Mouse (Mus musculus) liver, embryonic 13.5 days (tissue): ENCODE measurements around the gene Amigo1. TPM values are rescaled to one million over a fixed set of nuclear protein-coding genes. Genes with fewer than 3 reads are reported as not detected.
A peak's percentile ranks its signal among the peaks of the same experiment; 100 is the strongest.

Experiments used
- ATAC-seq: fragments of 200-750 bp; cut with Nextera tagmentation; 2 replicates; pipeline ENCODE4 v1.8.0; 2017; ENCODE audit warnings: low read depth, mild to moderate bottlenecking, moderate number of reproducible peaks, moderate library complexity
- DNase-seq: peaks from one replicate; pipeline ENCODE4 v3.0.0; 2022
- H3K27ac ChIP-seq: fragments of 300-500 bp; sonication (generic); 2 replicates; pipeline ENCODE4 v1.5.1; 2015; ENCODE audit warnings: moderate library complexity, mild to moderate bottlenecking, inconsistent platforms
- H3K27me3 ChIP-seq: fragments of 300-500 bp; sonication (generic); 2 replicates; pipeline ENCODE4 v1.6.1; 2015; ENCODE audit warnings: mild to moderate bottlenecking, inconsistent platforms
- H3K36me3 ChIP-seq: fragments of 300-500 bp; sonication (generic); 2 replicates; pipeline ENCODE4 v1.6.1; 2015; ENCODE audit warnings: mild to moderate bottlenecking, inconsistent platforms
- H3K4me1 ChIP-seq: fragments of 300-500 bp; sonication (generic); replicated peaks from 2 replicates; pipeline ENCODE4 v1.6.1; 2015; ENCODE audit warnings: inconsistent platforms
- H3K4me2 ChIP-seq: fragments of 300-500 bp; sonication (generic); 2 replicates; pipeline ENCODE4 v1.6.1; 2015; ENCODE audit warnings: inconsistent platforms, mild to moderate bottlenecking, moderate library complexity
- H3K4me3 ChIP-seq: fragments of 300-500 bp; sonication (generic); replicated peaks from 2 replicates; pipeline ENCODE4 v1.5.1; 2015; ENCODE audit warnings: mild to moderate bottlenecking, inconsistent platforms
- H3K9ac ChIP-seq: fragments of 300-500 bp; sonication (generic); 2 replicates; pipeline ENCODE4 v1.6.1; 2015; ENCODE audit warnings: mild to moderate bottlenecking, inconsistent platforms
- H3K9me3 ChIP-seq: fragments of 300-500 bp; sonication (generic); replicated peaks from 2 replicates; pipeline ENCODE4 v1.6.1; 2016; ENCODE audit warnings: inconsistent platforms
- WGBS: fragments of 180-500 bp; shearing (Covaris S2); methylation state at CpG from one replicate; pipeline ENCODE4 v1.1.7; 2015; ENCODE audit not compliant: insufficient replicate concordance; 5-methylcytosine and 5-hydroxymethylcytosine counted together
- polyA plus RNA-seq: library from polyadenylated mRNA; unstranded; fragments of >200 nt; fragmentation: Nextera tagmentation; extraction: Ambion mirVana; gene quantifications from 2 replicates; pipeline ENCODE4 v1.2.1, GENCODE M21; 2015

Gene Amigo1
- polyA plus RNA-seq, 1 experiment from 2014 or later, result 0.51 TPM

GRCm38 (mm10) chr3:108203212-108203611 is 17.1 kb downstream of the Amigo1 start:
- DNase-seq, result no peak
- Histone ChIP-seq H3K27ac (no peak overlapping the region), H3K27me3 (no peaks in the 10 kb centered on the region), H3K4me2 (no peak overlapping the region), H3K9me3 (no peaks in the 10 kb centered on the region), H3K36me3 (peaks cover 41% of the 10 kb centered on the region), H3K4me1 (peaks cover 47% of the 10 kb centered on the region), H3K4me3 (no peak overlapping the region), H3K9ac (peak overlapping the region; percentile 10; the same call in 1 of the 2 replicates)
- WGBS, result 88% methylated on average over 13 of the region's 13 CpGs
- no peak for ATAC-seq

- WGBS, result 75% methylated on average over 11 of the region's 11 CpGs
- Histone ChIP-seq H3K4me1 (peaks cover 48% of the 10 kb centered on the region), H3K4me3 (no peak overlapping the region), H3K27me3 (no peaks in the 10 kb centered on the region), H3K9ac (no peak overlapping the region), H3K27ac (no peak overlapping the region), H3K9me3 (no peaks in the 10 kb centered on the region), H3K36me3 (peaks cover 36% of the 10 kb centered on the region), H3K4me2 (no peak overlapping the region)
- DNase-seq (peak; percentile 67), ATAC-seq (no peak)
These were observed 17.6 kb downstream of the Amigo1 start for GRCm38 (mm10) chr3:108203621-108204325.

GRCm38 (mm10) chr3:108204470-108204869 is 18.3 kb downstream of the Amigo1 start:
- 74% methylated on average over 11 of the region's 11 CpGs for WGBS
- H3K27ac ChIP-seq, result no peak overlapping the region
- no peaks in the 10 kb centered on the region for H3K27me3 ChIP-seq
- H3K9ac ChIP-seq, result no peak overlapping the region
- peaks cover 48% of the 10 kb centered on the region for H3K4me1 ChIP-seq
- H3K4me3 ChIP-seq, result no peak overlapping the region
- DNase-seq, result no peak
- no peak for ATAC-seq
- no peak overlapping the region for H3K4me2 ChIP-seq
- no peaks in the 10 kb centered on the region for H3K9me3 ChIP-seq
- peaks cover 36% of the 10 kb centered on the region for H3K36me3 ChIP-seq

- H3K9me3 ChIP-seq, result no peaks in the 10 kb centered on the region
- H3K36me3 ChIP-seq, result peaks cover 36% of the 10 kb centered on the region
- no peak for ATAC-seq
- peaks cover 45% of the 10 kb centered on the region for H3K4me1 ChIP-seq
- H3K27ac ChIP-seq, result no peak overlapping the region
- no peak overlapping the region for H3K4me2 ChIP-seq
- no peaks in the 10 kb centered on the region for H3K27me3 ChIP-seq
- no peak overlapping the region for H3K4me3 ChIP-seq
- H3K9ac ChIP-seq, result no peak overlapping the region
- no peak for DNase-seq
- WGBS, result 78% methylated on average over 8 of the region's 8 CpGs
These were observed 19.5 kb downstream of the Amigo1 start for GRCm38 (mm10) chr3:108205601-108206000.

- DNase-seq, result no peak
These were observed 20.7 kb downstream of the Amigo1 start for GRCm38 (mm10) chr3:108206731-108207375.

GRCm38 (mm10) chr3:108209001-108209400 is 22.9 kb downstream of the Amigo1 start:
- Histone ChIP-seq H3K4me3 (peak overlapping the region; percentile 76), H3K27me3 (peaks cover 15% of the 10 kb centered on the region), H3K9ac (no peak overlapping the region), H3K36me3 (peaks cover 23% of the 10 kb centered on the region), H3K4me1 (peaks cover 40% of the 10 kb centered on the region), H3K4me2 (peak overlapping the region; percentile 97), H3K9me3 (no peaks in the 10 kb centered on the region), H3K27ac (no peak overlapping the region)
- no peak for DNase-seq
- WGBS, result 76% methylated on average over 3 of the region's 3 CpGs
- ATAC-seq, result no peak

More at GRCm38 (mm10) chr3:108206731-108207375, 20.7 kb downstream of the Amigo1 start:
- H3K4me3 ChIP-seq, result no peak overlapping the region
- no peak overlapping the region for H3K27ac ChIP-seq
- H3K9ac ChIP-seq, result no peak overlapping the region
- WGBS, result 86% methylated on average over 15 of the region's 15 CpGs
- no peaks in the 10 kb centered on the region for H3K9me3 ChIP-seq
- H3K27me3 ChIP-seq, result peaks cover 4% of the 10 kb centered on the region; the same call in 1 of the 2 replicates
- ATAC-seq, result no peak
- H3K36me3 ChIP-seq, result peaks cover 36% of the 10 kb centered on the region
- peaks cover 44% of the 10 kb centered on the region for H3K4me1 ChIP-seq
- no peak overlapping the region for H3K4me2 ChIP-seq

GRCm38 (mm10) chr3:108209536-108209935 is 23.4 kb downstream of the Amigo1 start:
- Histone ChIP-seq H3K4me3 (peak overlapping the region; percentile 76), H3K27me3 (peaks cover 21% of the 10 kb centered on the region), H3K9ac (peak overlapping the region; percentile 82), H3K9me3 (no peaks in the 10 kb centered on the region), H3K4me1 (peaks cover 36% of the 10 kb centered on the region), H3K27ac (no peak overlapping the region), H3K36me3 (peaks cover 23% of the 10 kb centered on the region), H3K4me2 (peak overlapping the region; percentile 97)
- DNase-seq, result no peak
- WGBS, result 15% methylated on average over 8 of the region's 8 CpGs
- ATAC-seq, result no peak; the same call in 1 of the 2 replicates

- Histone ChIP-seq H3K27me3 (peaks cover 22% of the 10 kb centered on the region), H3K36me3 (peaks cover 20% of the 10 kb centered on the region), H3K4me3 (peak overlapping the region; percentile 76), H3K27ac (peak overlapping the region; percentile 75), H3K4me2 (peak overlapping the region; percentile 97), H3K9ac (peak overlapping the region; percentile 82), H3K4me1 (peaks cover 31% of the 10 kb centered on the region), H3K9me3 (no peaks in the 10 kb centered on the region)
- under 1% methylated on average over 71 of the region's 72 CpGs for WGBS
- ATAC-seq (peak; percentile 91), DNase-seq (peak; percentile 82)
These were observed 24.0 kb downstream of the Amigo1 start for GRCm38 (mm10) chr3:108209946-108210770.

- Histone ChIP-seq H3K4me1 (peaks cover 29% of the 10 kb centered on the region), H3K9ac (peak within 1 kb of the TSS; percentile 82), H3K4me3 (peak within 1 kb of the TSS; percentile 76), H3K36me3 (peaks cover 14% of the 10 kb centered on the region), H3K9me3 (no peaks in the 10 kb centered on the region), H3K27ac (peak within 1 kb of the TSS; percentile 75), H3K27me3 (peaks cover 22% of the 10 kb centered on the region), H3K4me2 (peak within 1 kb of the TSS; percentile 97)
- WGBS, result 0% methylated on average over 14 of the region's 14 CpGs
- ATAC-seq, result peak; percentile 62
- DNase-seq, result no peak
These were observed 24.6 kb downstream of the Amigo1 start, which contains the start of gene Atxn7l2 for GRCm38 (mm10) chr3:108210771-108211139. Gene Atxn7l2 (minus strand): TSS chr3:108210934.

- peaks cover 31% of the 10 kb centered on the region for H3K27me3 ChIP-seq
- ATAC-seq, result no peak
- 72% methylated on average over 6 of the region's 6 CpGs for WGBS
- H3K9ac ChIP-seq, result no peak overlapping the region
- H3K4me3 ChIP-seq, result no peak overlapping the region
- peaks cover 29% of the 10 kb centered on the region for H3K4me1 ChIP-seq
- peaks cover 4% of the 10 kb centered on the region; the same call in 1 of the 2 replicates for H3K36me3 ChIP-seq
- DNase-seq, result no peak
- H3K4me2 ChIP-seq, result 0 out of 2 replicates have a peak overlapping the region, but pooled peaks have one; percentile 97
- no peaks in the 10 kb centered on the region for H3K9me3 ChIP-seq
- no peak overlapping the region for H3K27ac ChIP-seq
These were observed 25.7 kb downstream of the Amigo1 start for GRCm38 (mm10) chr3:108211845-108212244.

- no peak for DNase-seq
- Histone ChIP-seq H3K9me3 (no peaks in the 10 kb centered on the region), H3K27me3 (peaks cover 33% of the 10 kb centered on the region), H3K4me2 (no peak overlapping the region), H3K9ac (no peak overlapping the region), H3K4me3 (no peak overlapping the region), H3K36me3 (no peaks in the 10 kb centered on the region), H3K27ac (no peak overlapping the region), H3K4me1 (peaks cover 29% of the 10 kb centered on the region)
- no peak for ATAC-seq
- WGBS, result 71% methylated on average over 8 of the region's 8 CpGs
These were observed 26.3 kb downstream of the Amigo1 start for GRCm38 (mm10) chr3:108212406-108212805.
